2 mouse cellular contexts compared by ENCODE assay signal in genomic region chr4:10851013-10851412, GRCm38 (mm10).
TF ChIP-seq lines count a peak whose summit lies in the region.

No protein-coding gene starts in this region.

TF ChIP-seq in CH12.LX, 34 proteins besides CTCF, POLR2A, EP300 and RAD21:
- TF ChIP-seq E2F4 (IDR thresholded peaks at IDR 0.05; ENCODE audit: insufficient replicate concordance, low read depth, low read length) (no peak), ETS1 (conservative IDR thresholded peaks at IDR 0.05; ENCODE audit: low read depth, low read length) (no peak), KAT2A (IDR thresholded peaks at IDR 0.05; ENCODE audit: insufficient replicate concordance, low read length) (no peak), NELFE (IDR thresholded peaks at IDR 0.05; ENCODE audit: low read depth, low read length) (no peak), TBP (conservative IDR thresholded peaks at IDR 0.05; ENCODE audit: low read depth, low read length) (no peak), UBTF (IDR thresholded peaks at IDR 0.05; ENCODE audit: low read depth, low read length) (no peak), MYC (IDR thresholded peaks at IDR 0.05; ENCODE audit: low read depth, low read length) (no peak), ELF1 (IDR thresholded peaks at IDR 0.05; ENCODE audit: low read depth, low read length) (no peak), SIN3A (IDR thresholded peaks at IDR 0.05; ENCODE audit: low read length) (no peak), NRF1 (IDR thresholded peaks at IDR 0.05; ENCODE audit: low read depth, low read length) (no peak), MAFK (IDR thresholded peaks at IDR 0.05; ENCODE audit: insufficient replicate concordance, low read length) (no peak), ZNF384 (IDR thresholded peaks at IDR 0.05; ENCODE audit: low read depth, low read length) (no peak)

TF ChIP-seq in MEL, 35 proteins besides CTCF, POLR2A, EP300 and RAD21:
- TF ChIP-seq MYC (IDR thresholded peaks at IDR 0.05; ENCODE audit: low read depth, low read length) (no peak), GATA1 (IDR thresholded peaks at IDR 0.05; ENCODE audit: low read depth, low read length) (no peak), HCFC1 (IDR thresholded peaks at IDR 0.05; ENCODE audit: low read depth, low read length) (no peak), USF1 (IDR thresholded peaks at IDR 0.05; ENCODE audit: low read depth, low read length) (peak; percentile 36; the same call in 1 of the 2 replicates), TBP (IDR thresholded peaks at IDR 0.05; ENCODE audit: low read depth, low read length) (no peak)
